Mouse (Mus musculus) embryo, embryonic 10 days (tissue): ENCODE results near the gene Anxa1.

Source experiments
- DNase-seq: peaks from one replicate; pipeline ENCODE4 v3.0.0-alpha.2; 2015; ENCODE audit warnings: low spot score

The Anxa1 gene

GRCm38 (mm10) chr19:20390455-20390994 is at the start of gene Anxa1:
TSS of gene Anxa1 (minus strand) at chr19:20390944.
- DNase-seq, result no peak

- no peak for DNase-seq
Observed at GRCm38 (mm10) chr19:20437043-20437442, 46.3 kb upstream of the Anxa1 start.

DNA sequence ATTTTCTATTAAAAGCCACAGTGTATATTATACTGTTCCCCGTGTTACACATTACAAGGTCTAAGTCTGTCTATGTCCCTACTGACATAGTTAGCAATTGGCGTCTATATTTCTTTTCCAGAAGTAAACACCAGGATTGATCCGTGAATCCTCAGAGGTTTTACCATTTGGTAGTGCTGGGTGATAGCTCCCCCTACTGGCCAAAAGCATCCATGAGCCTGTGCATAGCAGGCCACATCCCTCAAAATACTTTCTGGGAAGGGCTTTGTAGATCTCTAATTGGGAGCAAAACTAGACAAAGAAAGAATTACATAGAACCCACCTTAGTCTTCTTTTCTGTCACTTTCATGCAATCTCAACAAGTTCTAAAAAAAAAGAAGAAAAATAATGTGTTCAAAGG is 43.8 kb upstream of the Anxa1 start:
- peak; percentile 82 for DNase-seq

- no peak for DNase-seq
Observed at GRCm38 (mm10) chr19:20433966-20434365, 43.2 kb upstream of the Anxa1 start.

DNA sequence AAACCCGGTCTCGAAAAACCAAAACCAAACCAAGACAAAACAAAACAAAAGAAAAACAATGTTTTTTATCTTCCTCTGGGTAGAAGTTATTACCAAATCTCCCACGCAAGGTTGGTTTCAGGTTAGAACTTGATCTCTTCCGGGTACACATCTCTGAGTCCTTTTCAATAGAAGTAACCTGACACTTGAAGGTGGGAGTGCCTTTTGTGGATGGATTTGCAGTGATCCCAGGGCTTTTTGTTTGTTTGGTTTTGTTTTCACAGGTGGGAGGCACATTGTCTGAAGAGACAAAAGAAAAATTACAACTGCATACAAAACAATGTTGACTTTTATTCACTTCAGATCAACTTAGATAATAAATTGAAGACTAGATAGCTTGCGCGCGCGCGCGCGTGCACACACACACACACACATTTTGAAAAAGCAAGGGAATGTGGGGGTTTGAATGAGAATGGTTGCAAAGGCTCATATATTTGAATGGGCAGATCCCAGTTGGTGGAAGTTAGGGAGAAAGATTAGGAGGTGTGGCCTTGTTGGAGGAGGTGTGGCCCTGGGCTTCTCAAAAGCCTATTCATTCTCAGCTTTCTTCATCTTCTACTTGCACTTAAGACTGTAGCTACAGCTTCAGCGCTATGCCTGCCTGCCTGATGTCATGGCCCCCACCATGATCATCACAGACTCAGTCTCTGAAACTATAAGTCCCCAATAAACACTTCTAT is 35.9 kb upstream of the Anxa1 start:
- DNase-seq, result no peak

DNA sequence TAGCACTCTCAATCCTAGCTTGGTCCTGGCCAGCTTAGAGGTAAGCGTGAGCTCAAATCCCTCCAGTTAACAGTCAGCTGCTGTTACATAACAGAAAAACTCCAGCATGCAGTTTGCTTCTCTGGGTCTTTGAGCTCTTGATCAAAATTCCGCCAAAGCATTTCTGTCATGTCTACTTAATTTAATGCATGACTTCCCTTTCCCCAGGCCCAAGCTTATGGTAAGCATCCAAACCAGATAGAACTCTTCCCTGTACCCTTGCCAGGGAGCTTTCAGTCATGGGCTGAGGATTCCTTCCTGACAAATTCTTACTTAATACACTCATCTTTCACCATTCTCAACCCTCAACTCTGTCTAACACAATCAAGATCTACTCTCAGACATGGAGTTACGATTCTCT is 20.5 kb upstream of the Anxa1 start:
- DNase-seq, result no peak

DNA sequence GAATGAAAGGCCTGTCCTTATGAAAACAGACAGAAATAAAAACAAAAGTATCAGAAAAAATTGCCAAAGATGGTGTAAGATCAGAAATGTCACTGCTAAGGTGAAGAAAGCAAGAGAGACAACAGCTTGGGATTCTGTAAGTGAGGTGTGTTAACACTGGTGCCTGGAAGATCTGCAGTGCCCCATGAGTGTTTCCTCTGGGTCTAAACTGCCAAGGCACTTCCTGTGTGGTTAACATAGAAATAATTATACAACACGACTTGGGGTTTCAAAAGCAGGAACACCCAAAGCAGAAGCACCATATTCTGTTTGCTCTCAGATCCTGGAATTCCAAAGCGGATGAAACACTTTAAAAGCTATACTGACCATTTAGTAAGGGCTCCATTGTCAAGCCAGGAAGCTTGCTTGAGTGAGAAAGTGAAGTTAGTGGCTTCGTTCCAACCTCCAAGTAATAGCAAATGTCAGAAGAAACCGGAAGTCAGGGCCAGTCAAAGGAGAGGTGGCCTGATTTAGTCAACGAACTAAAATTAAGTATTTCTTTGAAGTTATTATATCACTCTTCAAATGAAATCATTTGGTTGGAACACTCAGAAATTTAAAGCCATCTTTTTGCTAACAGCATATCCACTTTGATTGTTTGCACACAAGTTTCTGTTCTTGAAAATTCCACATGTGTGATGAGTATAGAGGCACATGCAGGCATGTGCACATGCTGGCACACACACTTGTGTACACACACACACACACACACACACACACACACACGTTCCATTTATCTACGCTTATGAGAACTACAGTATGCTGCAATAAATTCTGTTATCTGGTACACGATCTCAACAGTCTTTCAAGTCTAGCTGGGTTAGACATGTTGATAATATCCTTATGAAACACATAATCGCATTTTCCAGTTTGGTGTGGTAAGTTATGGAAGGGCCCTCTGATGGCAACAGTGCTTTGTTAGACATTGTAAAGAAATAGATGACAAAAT is 19.1 kb upstream of the Anxa1 start:
- no peak for DNase-seq

- DNase-seq, result no peak
Observed at GRCm38 (mm10) chr19:20406475-20406874, 15.7 kb upstream of the Anxa1 start.

- no peak for DNase-seq
Observed at GRCm38 (mm10) chr19:20405015-20405414, 14.3 kb upstream of the Anxa1 start.

GRCm38 (mm10) chr19:20403740-20404139 is 13.0 kb upstream of the Anxa1 start:
- DNase-seq, result no peak

- DNase-seq, result no peak
Observed at GRCm38 (mm10) chr19:20403219-20403618, 12.5 kb upstream of the Anxa1 start.

DNA sequence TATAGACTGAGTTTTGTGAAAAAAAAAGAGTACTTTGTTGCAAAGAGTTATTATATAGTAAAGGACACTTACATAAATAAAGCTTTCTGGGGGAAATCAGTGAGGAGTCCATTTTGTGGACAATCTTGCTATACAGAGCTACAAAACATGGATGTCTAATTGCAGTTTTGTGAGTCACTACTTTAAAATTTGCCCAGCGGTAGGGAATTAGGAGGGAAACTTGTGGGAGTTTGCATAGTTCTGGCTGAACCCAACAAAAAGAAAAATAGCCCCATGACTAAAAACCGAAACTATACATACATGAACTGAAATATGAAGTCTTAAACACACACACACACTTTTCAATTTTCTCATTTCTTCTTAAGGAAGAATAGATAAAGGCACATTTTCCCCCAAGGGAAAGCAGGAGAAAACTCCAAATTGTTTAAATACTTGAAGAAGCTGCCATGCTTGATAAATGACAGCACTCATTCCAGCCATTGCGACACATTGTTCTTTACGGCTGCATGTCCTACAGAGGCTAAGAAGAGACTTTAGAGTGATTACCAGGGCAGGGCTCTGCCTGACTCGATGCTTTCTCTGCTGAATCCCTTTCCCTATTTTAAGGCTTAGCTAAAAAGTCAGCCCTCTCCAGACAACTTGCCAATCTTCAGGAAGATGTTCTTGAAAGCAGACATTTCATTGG is 11.9 kb upstream of the Anxa1 start:
- no peak for DNase-seq

- no peak for DNase-seq
Observed at GRCm38 (mm10) chr19:20401961-20402360, 11.2 kb upstream of the Anxa1 start.

GRCm38 (mm10) chr19:20399187-20399586 is 8.4 kb upstream of the Anxa1 start:
- DNase-seq, result no peak

- DNase-seq, result no peak
Observed at GRCm38 (mm10) chr19:20397092-20397491, 6.3 kb upstream of the Anxa1 start.

DNA sequence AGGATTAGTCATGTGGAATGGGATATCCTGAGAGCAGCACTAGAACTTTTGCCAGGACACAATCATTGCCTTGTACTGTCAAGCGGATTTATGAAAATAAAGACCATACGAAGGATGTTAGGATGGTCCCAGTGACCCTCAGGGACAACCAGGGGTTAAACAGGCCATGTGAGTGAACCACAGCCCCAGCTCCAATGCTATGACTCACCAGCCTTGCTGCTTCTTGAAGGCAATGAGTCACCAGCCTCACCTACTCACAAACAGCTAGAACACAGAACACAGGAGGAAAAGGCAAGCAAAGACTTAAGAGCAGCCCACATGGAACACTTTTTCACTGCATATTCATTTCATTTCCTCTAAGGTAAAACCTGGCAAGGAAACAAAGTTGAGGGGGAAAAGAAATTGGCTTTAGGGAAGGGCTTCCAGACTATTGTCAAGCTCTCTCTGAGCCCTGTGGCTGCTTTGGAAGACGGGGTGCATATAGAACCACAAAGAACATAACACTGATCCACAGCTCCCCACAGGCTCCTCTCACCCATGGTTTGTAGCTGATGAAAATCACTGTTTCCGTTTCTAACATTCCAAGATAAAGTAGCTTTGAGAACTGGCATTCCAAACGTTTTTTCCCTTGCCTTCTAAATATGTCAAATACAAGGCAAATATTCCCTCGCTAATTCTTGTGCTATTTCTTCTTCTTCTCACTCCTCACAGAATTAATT is 3.0 kb upstream of the Anxa1 start:
- DNase-seq, result no peak

- DNase-seq, result no peak
Observed at GRCm38 (mm10) chr19:20389723-20390122, 1.0 kb downstream of the Anxa1 start.

- no peak for DNase-seq
Observed at GRCm38 (mm10) chr19:20389245-20389644, 1.5 kb downstream of the Anxa1 start.

- DNase-seq, result no peak
Observed at GRCm38 (mm10) chr19:20388276-20388675, 2.5 kb downstream of the Anxa1 start.

- DNase-seq, result no peak
Observed at GRCm38 (mm10) chr19:20386296-20386695, 4.4 kb downstream of the Anxa1 start.

DNA sequence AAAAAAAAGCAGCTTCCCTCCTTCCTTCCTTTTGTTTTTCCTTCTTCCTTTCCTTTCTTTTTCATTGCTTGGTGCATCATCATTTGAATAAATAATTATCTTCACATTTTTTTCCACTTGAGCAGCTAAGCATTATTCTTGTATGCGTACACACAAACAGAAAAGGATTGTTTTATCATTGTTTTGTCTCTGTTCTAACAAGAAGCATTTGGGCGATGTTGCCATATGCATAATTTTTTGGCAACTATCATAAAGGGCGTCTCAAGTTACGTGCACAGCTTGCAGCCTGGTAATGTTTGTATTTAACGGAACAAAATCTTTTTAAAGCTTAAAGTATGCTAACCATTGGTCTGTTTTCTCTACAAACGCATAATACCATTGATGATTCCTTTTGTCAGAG is 5.1 kb downstream of the Anxa1 start:
- DNase-seq, result no peak
